Mouse (Mus musculus) spleen, adult 2 months (tissue): ENCODE measurements around the gene Pard3.

Experiments
- CTCF ChIP-seq: fragments of 200-500 bp; IDR thresholded peaks from 2 replicates; pipeline ENCODE4 v1.5.1; 2011; ENCODE audit warnings: mild to moderate bottlenecking, inconsistent platforms; ENCODE audit not compliant: insufficient read depth, insufficient read length, insufficient replicate concordance; ENCODE audit errors: extremely low read depth
- POLR2A ChIP-seq: fragments of 200-500 bp; IDR thresholded peaks from 2 replicates; pipeline ENCODE4 v1.6.1; 2011; ENCODE audit warnings: low read depth, low read length, inconsistent platforms

GRCm38 (mm10) chr8:127021830-127022229 lies 41.9 kb upstream of the Pard3 start:
- TF ChIP-seq CTCF (no peak), POLR2A (no peak)
